Mouse (Mus musculus) kidney, postnatal 10 days (tissue): Measurements from ENCODE around the gene Wdr19.
"Not testable (repeated sequence)": the region's sequence is repeated elsewhere in the genome, so short reads cannot be mapped to it uniquely, and the experiment has no call there.

ENCODE experiments used
- DNase-seq: peaks from one replicate; pipeline ENCODE4 v3.0.0; 2021; ENCODE audit warnings: mixed read lengths

Wdr19 gene

DNA sequence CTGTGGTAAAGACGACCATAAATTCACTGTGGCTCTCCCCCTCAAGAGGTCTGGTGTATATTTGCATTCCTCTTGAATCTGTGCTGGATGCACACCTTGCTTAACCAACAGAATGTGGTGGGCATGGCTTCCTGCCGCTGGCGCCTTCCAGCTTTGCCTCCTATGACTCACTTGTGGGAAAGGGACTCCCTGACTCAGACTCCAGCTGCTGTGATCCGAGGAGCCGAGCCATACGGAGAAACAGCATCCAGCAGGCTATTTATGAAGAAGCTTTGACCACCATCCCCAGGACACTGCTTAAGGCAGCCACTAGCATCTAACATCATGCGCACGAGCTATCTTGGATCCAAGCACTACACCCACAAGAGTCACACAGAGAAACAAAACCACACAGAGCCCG is 5.1 kb upstream of the Wdr19 start:
- DNase-seq: no peak

- no peak for DNase-seq
Observed at GRCm38 (mm10) chr5:65204726-65205125, 5.2 kb downstream of the Wdr19 start.

DNA sequence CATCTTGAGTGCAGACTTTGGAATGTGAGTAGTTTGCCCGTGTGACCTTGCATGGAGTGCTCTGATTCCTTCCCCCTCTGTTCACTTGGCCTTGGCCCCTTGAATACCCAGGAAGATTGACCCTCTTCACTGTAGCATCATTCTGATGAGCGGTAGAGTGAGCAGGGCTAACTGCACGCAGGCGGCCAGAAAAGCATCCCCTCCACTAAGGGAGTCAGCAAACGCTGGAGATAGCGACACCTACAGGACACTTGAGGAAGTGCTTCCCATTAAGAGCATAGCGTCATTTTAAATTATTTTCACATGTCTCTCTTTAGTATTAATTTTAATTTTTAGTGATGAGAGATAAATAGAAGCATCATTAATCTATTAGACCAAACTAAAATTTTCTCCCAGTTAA is 13.8 kb downstream of the Wdr19 start:
- DNase-seq: peak; percentile 68

GRCm38 (mm10) chr5:65217305-65218269 is 18.1 kb downstream of the Wdr19 start:
- no peak for DNase-seq

DNA sequence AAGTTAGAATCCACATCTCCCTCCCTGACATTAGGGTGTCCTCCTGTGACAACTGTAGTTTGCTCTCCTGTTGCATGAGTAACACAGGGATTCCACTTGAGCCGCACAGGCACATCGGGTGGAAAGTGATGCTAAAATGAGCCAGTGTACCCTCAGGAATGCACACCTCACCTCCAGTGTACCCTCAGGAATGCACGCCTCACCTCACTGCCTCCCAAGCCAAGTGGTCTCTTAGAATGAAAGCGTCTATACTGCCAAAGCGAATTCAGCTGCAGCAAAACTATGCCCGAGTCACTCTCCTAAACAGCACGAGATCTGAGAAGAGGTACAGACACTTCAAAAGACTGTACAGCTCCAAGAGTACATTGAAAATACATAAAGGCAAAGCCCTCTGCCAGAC is 21.5 kb downstream of the Wdr19 start:
- no peak for DNase-seq

- no peak for DNase-seq
Observed at GRCm38 (mm10) chr5:65224056-65224455, 24.6 kb downstream of the Wdr19 start.

- DNase-seq: no peak
Observed at GRCm38 (mm10) chr5:65231289-65232003, 31.9 kb downstream of the Wdr19 start.

DNA sequence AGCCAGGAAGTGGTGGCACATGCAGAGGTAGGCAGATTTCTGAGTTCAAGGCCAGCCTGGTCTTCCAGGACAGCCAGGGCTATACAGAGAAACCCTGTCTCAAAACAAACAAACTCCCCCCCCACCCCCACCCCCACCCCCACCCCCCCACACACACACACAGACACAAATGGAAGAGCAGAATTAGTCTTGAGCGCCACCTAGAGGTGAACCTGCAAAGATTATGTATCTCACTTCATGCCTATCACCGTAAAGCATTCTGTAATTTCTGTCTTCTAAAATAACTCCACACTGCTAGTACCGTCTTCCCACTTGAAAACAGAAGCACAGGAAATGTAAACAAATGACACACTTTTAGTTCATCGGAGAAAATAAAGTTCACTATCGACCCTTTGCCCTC is 43.2 kb downstream of the Wdr19 start:
- DNase-seq: peak; percentile 37

DNA sequence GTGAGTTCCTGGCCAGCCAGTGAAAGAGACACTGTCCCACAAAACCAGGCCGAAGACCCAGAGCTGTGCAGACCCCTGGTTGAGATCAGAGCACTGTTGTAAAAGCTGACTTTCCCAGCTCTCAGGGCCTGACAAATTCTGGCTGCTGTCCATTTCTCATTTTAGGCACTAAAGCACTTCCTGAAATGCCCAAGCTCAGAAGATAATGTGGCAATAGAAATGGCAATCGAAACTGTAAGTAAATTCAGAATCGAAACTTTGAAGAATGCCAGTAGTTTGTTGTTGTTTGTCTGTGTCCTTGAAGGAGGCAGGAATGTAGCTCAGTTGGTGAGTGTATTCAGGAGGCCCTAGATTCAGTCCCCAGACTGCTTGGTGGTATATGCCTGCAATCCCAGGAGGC is 47.8 kb downstream of the Wdr19 start:
- no peak for DNase-seq

DNA sequence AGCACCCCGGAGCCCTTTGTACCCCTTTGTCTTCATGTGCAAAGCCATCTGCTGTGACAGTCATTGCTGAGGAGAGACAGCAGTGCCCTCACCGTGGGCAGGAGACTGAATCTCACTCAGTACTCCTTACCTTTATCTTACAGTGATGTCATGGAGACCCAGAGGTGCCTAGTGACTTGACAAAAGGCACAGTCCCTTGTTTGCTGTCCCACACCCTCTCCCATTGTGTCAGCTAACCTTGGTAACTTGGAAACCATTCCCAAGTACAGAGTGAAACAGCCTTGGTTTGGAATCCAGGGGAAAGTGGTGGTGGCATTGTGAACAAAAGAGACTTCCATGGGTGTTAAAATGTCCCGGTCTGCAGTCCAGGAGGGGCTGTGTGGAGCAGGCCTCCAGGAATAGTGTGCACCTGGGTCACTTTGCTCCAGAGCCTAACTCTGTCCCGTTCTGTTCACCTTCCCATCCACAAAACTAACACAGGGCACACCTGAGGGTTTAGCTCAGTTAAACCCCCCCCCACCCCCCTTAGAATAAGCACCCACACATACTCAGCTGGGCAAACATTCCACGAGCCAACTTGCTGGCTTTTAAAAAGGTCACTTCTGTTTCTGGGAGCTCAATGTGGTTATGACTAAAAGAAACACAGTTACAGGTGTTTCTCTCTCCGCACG is 50.8 kb downstream of the Wdr19 start:
- no peak for DNase-seq

- DNase-seq: no peak
Observed at GRCm38 (mm10) chr5:65257910-65258505, 58.5 kb downstream of the Wdr19 start.

DNA sequence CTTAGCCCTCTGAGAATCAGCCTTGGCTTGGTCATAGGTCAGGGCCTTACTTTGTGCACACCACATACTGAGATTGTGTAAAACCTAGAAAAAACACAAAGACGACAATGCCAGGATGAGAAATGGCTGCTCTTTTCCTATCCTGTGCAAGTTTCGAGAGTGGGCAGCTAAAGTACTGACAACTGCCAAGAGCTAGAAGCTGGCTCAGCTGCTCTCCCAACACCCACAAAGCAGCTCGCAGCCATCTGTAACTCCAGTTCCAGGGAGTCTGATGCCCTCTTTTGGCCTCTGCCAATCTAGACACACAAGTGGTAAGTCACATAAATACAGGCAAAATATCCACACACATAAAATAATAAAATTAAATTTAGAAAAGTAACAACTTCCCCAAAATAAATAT is 74.5 kb downstream of the Wdr19 start:
- DNase-seq: no peak

DNA sequence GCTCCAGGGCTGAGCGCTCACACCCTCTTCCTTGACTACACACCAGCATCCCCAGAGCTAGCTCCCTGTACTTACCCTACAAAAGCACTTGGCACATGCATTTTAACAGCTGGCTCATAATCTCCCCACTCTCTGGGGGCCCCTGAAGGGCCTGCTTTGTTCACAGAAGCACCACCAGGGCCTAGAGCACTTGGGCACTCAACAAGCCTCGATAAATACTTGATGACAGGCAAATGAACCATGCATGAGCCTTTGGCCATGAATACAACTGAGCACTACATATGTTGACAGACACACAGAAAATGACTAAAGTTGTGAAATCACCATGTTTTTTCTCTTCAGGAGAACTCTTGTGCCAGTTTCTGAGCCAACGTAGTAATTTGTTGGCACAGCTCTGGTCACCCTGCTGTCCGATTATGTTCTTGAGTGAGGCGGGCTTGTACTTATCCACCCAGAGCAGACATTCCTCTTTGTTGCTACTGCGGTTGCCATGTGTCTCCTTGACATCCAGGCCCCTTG is 79.7 kb downstream of the Wdr19 start:
- DNase-seq: no peak

DNA sequence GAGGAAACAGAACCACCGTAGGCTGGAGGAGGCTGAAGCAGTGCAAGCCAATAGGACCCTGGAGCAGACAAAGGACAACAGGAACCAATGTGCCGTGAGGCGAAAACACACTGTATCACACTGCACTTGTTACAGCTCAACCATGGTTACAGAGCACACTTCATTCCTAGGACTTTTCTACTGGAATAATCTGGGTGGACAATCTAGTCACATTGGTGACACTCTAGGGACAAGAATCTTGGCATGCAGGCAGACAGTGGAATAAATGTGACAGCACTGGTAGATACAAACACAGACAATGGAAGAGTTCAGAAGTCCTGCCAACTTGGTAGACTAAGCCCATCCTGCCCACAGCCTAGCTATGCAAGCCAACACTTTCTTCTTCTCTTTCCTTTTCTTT is 81.7 kb downstream of the Wdr19 start:
- no peak for DNase-seq

DNA sequence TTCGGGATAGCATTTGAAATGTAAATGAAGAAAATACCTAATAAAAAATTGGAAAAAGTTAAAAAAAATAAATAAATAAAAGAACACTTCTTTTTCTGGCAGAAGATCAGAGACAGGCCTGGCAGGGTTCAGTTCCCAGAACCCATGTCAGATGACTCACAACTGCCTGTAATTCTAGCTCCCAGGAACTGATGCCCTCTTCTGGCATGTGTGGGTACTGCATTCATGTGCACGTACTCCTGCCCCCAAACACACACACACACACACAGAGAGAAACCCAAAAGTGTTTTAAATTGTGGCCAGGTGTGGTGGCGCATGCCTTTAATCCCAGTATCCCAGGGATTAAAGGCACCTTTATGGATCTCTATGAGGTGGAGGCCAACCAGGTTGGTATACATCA is 84.7 kb downstream of the Wdr19 start:
- peak; percentile 25 for DNase-seq

- DNase-seq: no peak
Observed at GRCm38 (mm10) chr5:65287751-65288701, 88.5 kb downstream of the Wdr19 start.

DNA sequence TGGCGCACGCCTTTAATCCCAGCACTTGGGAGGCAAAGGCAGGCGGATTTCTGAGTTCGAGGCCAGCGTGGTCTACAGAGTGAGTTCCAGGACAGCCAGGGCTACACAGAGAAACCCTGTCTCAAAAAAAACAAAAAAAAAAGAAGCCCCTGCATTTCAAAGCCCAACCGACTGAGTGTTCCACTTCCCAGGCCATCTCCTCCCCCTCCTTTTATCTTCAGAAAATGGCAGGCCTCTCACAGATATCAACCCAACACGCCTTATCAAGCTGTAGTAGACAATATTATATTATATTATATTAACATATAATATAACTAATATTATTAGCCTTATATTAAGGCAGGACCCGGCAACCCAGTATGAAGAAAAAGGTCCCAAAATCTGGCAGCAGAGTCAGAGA is 89.5 kb downstream of the Wdr19 start:
- DNase-seq: not testable (repeated sequence)

GRCm38 (mm10) chr5:65293627-65294026 is 94.1 kb downstream of the Wdr19 start:
- DNase-seq: no peak

DNA sequence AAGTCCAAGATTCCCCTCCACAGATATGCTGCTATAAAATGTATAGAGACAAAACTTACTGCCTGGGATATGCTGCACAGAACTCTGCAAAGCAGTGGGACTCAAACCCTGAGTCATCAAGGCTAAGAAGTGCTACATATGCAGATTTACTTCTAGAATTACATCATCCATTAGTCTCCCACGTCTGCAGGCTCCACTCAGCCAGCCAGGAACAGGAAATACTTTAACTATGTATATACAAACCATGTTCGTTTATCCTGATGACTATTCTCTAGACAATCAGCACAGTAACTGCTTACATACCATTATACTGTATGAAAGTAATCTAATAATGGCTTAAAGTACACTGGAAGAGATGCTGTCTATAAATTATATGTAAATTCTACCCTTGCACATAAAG is 94.8 kb downstream of the Wdr19 start:
- no peak for DNase-seq

- DNase-seq: no peak
Observed at GRCm38 (mm10) chr5:65298167-65298950, 98.9 kb downstream of the Wdr19 start.

GRCm38 (mm10) chr5:65299623-65300022 is 100.1 kb downstream of the Wdr19 start:
- not testable (repeated sequence) for DNase-seq
